Mouse (Mus musculus): ENCODE results near the gene Zc2hc1c. TPM values are rescaled to one million over a fixed set of nuclear protein-coding genes. Genes with fewer than 3 reads are reported as not detected.

Gene Zc2hc1c
- polyA plus RNA-seq, 1 experiment from 2014 or later: 2.5 TPM

- ATAC-seq (ENCODE audit: low read depth): no peak
- peak overlapping the region; percentile 74 for H3K9ac ChIP-seq (ENCODE audit: low read length)
- peak overlapping the region; percentile 62 for H3K4me2 ChIP-seq (ENCODE audit: low read depth, low read length)
- H3K27ac ChIP-seq (ENCODE audit: low read length): no peak overlapping the region
- 44% methylated on average over 3 of the region's 3 CpGs for WGBS
- peaks cover 3% of the 10 kb centered on the region; the same call in 1 of the 2 replicates for H3K4me1 ChIP-seq (replicated peaks; ENCODE audit: control insufficient read depth, insufficient read depth, low read length)
- no peaks in the 10 kb centered on the region for H3K9me3 ChIP-seq (ENCODE audit: control insufficient read depth, low read length)
- H3K36me3 ChIP-seq (ENCODE audit: control insufficient read depth, insufficient read depth, low read length): peaks cover 7% of the 10 kb centered on the region; the same call in 1 of the 2 replicates
- H3K27me3 ChIP-seq (ENCODE audit: control insufficient read depth, insufficient read depth, low read depth, low read length): no peaks in the 10 kb centered on the region
- peak overlapping the region; percentile 69 for H3K4me3 ChIP-seq (ENCODE audit: low read length)
These were observed 18.6 kb upstream of the Zc2hc1c start for GRCm38 (mm10) chr12:85269821-85270220.

GRCm38 (mm10) chr12:85270319-85270718, 18.1 kb upstream of the Zc2hc1c start, which contains the start of gene Mlh3:
Mlh3 (minus strand) TSS chr12:85270599.
- Histone ChIP-seq H3K27ac (ENCODE audit: low read length) (peak within 1 kb of the TSS; percentile 72), H3K4me3 (ENCODE audit: low read length) (peak within 1 kb of the TSS; percentile 69), H3K4me2 (ENCODE audit: low read depth, low read length) (peak within 1 kb of the TSS; percentile 62), H3K9ac (ENCODE audit: low read length) (peak within 1 kb of the TSS; percentile 74), H3K4me1 (replicated peaks; ENCODE audit: control insufficient read depth, insufficient read depth, low read length) (peaks cover under 1% of the 10 kb centered on the region; the same call in 1 of the 2 replicates), H3K9me3 (ENCODE audit: control insufficient read depth, low read length) (no peaks in the 10 kb centered on the region), H3K27me3 (ENCODE audit: control insufficient read depth, insufficient read depth, low read depth, low read length) (no peaks in the 10 kb centered on the region), H3K36me3 (ENCODE audit: control insufficient read depth, insufficient read depth, low read length) (peaks cover 7% of the 10 kb centered on the region; the same call in 1 of the 2 replicates)
- WGBS: under 1% methylated on average over 35 of the region's 35 CpGs
- peak; percentile 84 for ATAC-seq (ENCODE audit: low read depth)

- no peak for ATAC-seq (ENCODE audit: low read depth)
- no peaks in the 10 kb centered on the region for H3K4me1 ChIP-seq (replicated peaks; ENCODE audit: control insufficient read depth, insufficient read depth, low read length)
- H3K36me3 ChIP-seq (ENCODE audit: control insufficient read depth, insufficient read depth, low read length): peaks cover 9% of the 10 kb centered on the region; the same call in 1 of the 2 replicates
- no peak overlapping the region for H3K27ac ChIP-seq (ENCODE audit: low read length)
- no peaks in the 10 kb centered on the region for H3K9me3 ChIP-seq (ENCODE audit: control insufficient read depth, low read length)
- H3K27me3 ChIP-seq (ENCODE audit: control insufficient read depth, insufficient read depth, low read depth, low read length): no peaks in the 10 kb centered on the region
- H3K4me2 ChIP-seq (ENCODE audit: low read depth, low read length): no peak overlapping the region
- 73% methylated on average over 7 of the region's 7 CpGs for WGBS
- H3K4me3 ChIP-seq (ENCODE audit: low read length): no peak overlapping the region
- no peak overlapping the region for H3K9ac ChIP-seq (ENCODE audit: low read length)
These were observed 17.1 kb upstream of the Zc2hc1c start for GRCm38 (mm10) chr12:85271132-85271842.

- 59% methylated on average over 4 of the region's 4 CpGs for WGBS
- Histone ChIP-seq H3K27me3 (ENCODE audit: control insufficient read depth, insufficient read depth, low read depth, low read length) (no peaks in the 10 kb centered on the region), H3K9me3 (ENCODE audit: control insufficient read depth, low read length) (no peaks in the 10 kb centered on the region), H3K4me3 (ENCODE audit: low read length) (no peak overlapping the region), H3K27ac (ENCODE audit: low read length) (no peak overlapping the region), H3K4me1 (replicated peaks; ENCODE audit: control insufficient read depth, insufficient read depth, low read length) (no peaks in the 10 kb centered on the region), H3K36me3 (ENCODE audit: control insufficient read depth, insufficient read depth, low read length) (peaks cover 9% of the 10 kb centered on the region; the same call in 1 of the 2 replicates), H3K9ac (ENCODE audit: low read length) (no peak overlapping the region), H3K4me2 (ENCODE audit: low read depth, low read length) (no peak overlapping the region)
- ATAC-seq (ENCODE audit: low read depth): no peak
These were observed 16.6 kb upstream of the Zc2hc1c start for GRCm38 (mm10) chr12:85271843-85272206.

GRCm38 (mm10) chr12:85273508-85273907, 14.9 kb upstream of the Zc2hc1c start:
- Histone ChIP-seq H3K4me2 (ENCODE audit: low read depth, low read length) (no peak overlapping the region), H3K36me3 (ENCODE audit: control insufficient read depth, insufficient read depth, low read length) (peaks cover 5% of the 10 kb centered on the region; the same call in 1 of the 2 replicates), H3K27ac (ENCODE audit: low read length) (no peak overlapping the region), H3K9me3 (ENCODE audit: control insufficient read depth, low read length) (no peaks in the 10 kb centered on the region), H3K27me3 (ENCODE audit: control insufficient read depth, insufficient read depth, low read depth, low read length) (no peaks in the 10 kb centered on the region), H3K4me1 (replicated peaks; ENCODE audit: control insufficient read depth, insufficient read depth, low read length) (no peaks in the 10 kb centered on the region), H3K4me3 (ENCODE audit: low read length) (no peak overlapping the region), H3K9ac (ENCODE audit: low read length) (no peak overlapping the region)
- 35% methylated on average over 10 of the region's 10 CpGs for WGBS
- peak; percentile 51; the same call in 1 of the 2 replicates for ATAC-seq (ENCODE audit: low read depth)

- 78% methylated on average over 5 of the region's 5 CpGs for WGBS
- Histone ChIP-seq H3K27me3 (ENCODE audit: control insufficient read depth, insufficient read depth, low read depth, low read length) (no peaks in the 10 kb centered on the region), H3K4me3 (ENCODE audit: low read length) (no peak overlapping the region), H3K4me2 (ENCODE audit: low read depth, low read length) (no peak overlapping the region), H3K4me1 (replicated peaks; ENCODE audit: control insufficient read depth, insufficient read depth, low read length) (0 out of 2 replicates have a peak, but pooled peaks cover 9% of the 10 kb centered on the region), H3K9ac (ENCODE audit: low read length) (no peak overlapping the region), H3K9me3 (ENCODE audit: control insufficient read depth, low read length) (no peaks in the 10 kb centered on the region), H3K27ac (ENCODE audit: low read length) (no peak overlapping the region), H3K36me3 (ENCODE audit: control insufficient read depth, insufficient read depth, low read length) (peaks cover 5% of the 10 kb centered on the region; the same call in 1 of the 2 replicates)
- ATAC-seq (ENCODE audit: low read depth): no peak
These were observed 12.1 kb upstream of the Zc2hc1c start for GRCm38 (mm10) chr12:85276273-85276672.

- H3K36me3 ChIP-seq (ENCODE audit: control insufficient read depth, insufficient read depth, low read length): peaks cover 5% of the 10 kb centered on the region; the same call in 1 of the 2 replicates
- no peaks in the 10 kb centered on the region for H3K27me3 ChIP-seq (ENCODE audit: control insufficient read depth, insufficient read depth, low read depth, low read length)
- no peak overlapping the region for H3K4me3 ChIP-seq (ENCODE audit: low read length)
- ATAC-seq (ENCODE audit: low read depth): no peak
- H3K4me2 ChIP-seq (ENCODE audit: low read depth, low read length): no peak overlapping the region
- no peak overlapping the region for H3K9ac ChIP-seq (ENCODE audit: low read length)
- no peaks in the 10 kb centered on the region for H3K9me3 ChIP-seq (ENCODE audit: control insufficient read depth, low read length)
- WGBS: 87% methylated on average over 10 of the region's 10 CpGs
- 0 out of 2 replicates have a peak, but pooled peaks cover 9% of the 10 kb centered on the region for H3K4me1 ChIP-seq (replicated peaks; ENCODE audit: control insufficient read depth, insufficient read depth, low read length)
- no peak overlapping the region for H3K27ac ChIP-seq (ENCODE audit: low read length)
These were observed 9.5 kb upstream of the Zc2hc1c start for GRCm38 (mm10) chr12:85278919-85279318.

GRCm38 (mm10) chr12:85279396-85280080, 8.9 kb upstream of the Zc2hc1c start:
- Histone ChIP-seq H3K27ac (ENCODE audit: low read length) (peak overlapping the region; percentile 75), H3K9ac (ENCODE audit: low read length) (peak overlapping the region; percentile 97)
- 5% methylated on average over 10 of the region's 10 CpGs for WGBS

More at GRCm38 (mm10) chr12:85279396-85280080, 8.9 kb upstream of the Zc2hc1c start:
- H3K36me3 ChIP-seq (ENCODE audit: control insufficient read depth, insufficient read depth, low read length): peaks cover 5% of the 10 kb centered on the region; the same call in 1 of the 2 replicates
- H3K4me1 ChIP-seq (replicated peaks; ENCODE audit: control insufficient read depth, insufficient read depth, low read length): 0 out of 2 replicates have a peak, but pooled peaks cover 9% of the 10 kb centered on the region
- ATAC-seq (ENCODE audit: low read depth): peak; percentile 26
- H3K27me3 ChIP-seq (ENCODE audit: control insufficient read depth, insufficient read depth, low read depth, low read length): no peaks in the 10 kb centered on the region
- H3K4me2 ChIP-seq (ENCODE audit: low read depth, low read length): peak overlapping the region; percentile 90
- no peaks in the 10 kb centered on the region for H3K9me3 ChIP-seq (ENCODE audit: control insufficient read depth, low read length)
- peak overlapping the region; percentile 89 for H3K4me3 ChIP-seq (ENCODE audit: low read length)
